Mouse (Mus musculus) embryonic fibroblast, embryonic 13.5 days (primary cell): ENCODE data around the gene Eif4e3. TPM values are rescaled to one million over a fixed set of nuclear protein-coding genes. Genes with fewer than 3 reads are reported as not detected.

Experiments
- H3K27ac ChIP-seq: 2 replicates; pipeline ENCODE4 v1.5.1; 2012; ENCODE audit warnings: low read length, control low read depth, inconsistent platforms; ENCODE audit not compliant: insufficient read depth
- H3K4me1 ChIP-seq: 2 replicates; pipeline ENCODE4 v1.6.1; 2011; ENCODE audit warnings: low read length; ENCODE audit not compliant: control insufficient read depth, insufficient read depth
- H3K4me3 ChIP-seq: 2 replicates; pipeline ENCODE4 v1.5.1; 2011; ENCODE audit warnings: mild to moderate bottlenecking, control low read depth, low read length; ENCODE audit not compliant: insufficient read depth
- CTCF ChIP-seq: IDR thresholded peaks from 2 replicates; pipeline ENCODE4 v1.5.1; 2011; ENCODE audit warnings: mild to moderate bottlenecking, control low read depth, low read length, moderate library complexity, borderline replicate concordance; ENCODE audit not compliant: insufficient read depth
- POLR2A ChIP-seq: IDR thresholded peaks from 2 replicates; pipeline ENCODE4 v1.6.1; 2011; ENCODE audit warnings: low read depth, mild to moderate bottlenecking, control low read depth, low read length, moderate library complexity
- polyA plus RNA-seq: library from polyadenylated mRNA; stranded (reverse); fragments of >200 nt; gene quantifications from 2 replicates; pipeline ENCODE4 v1.2.4, GENCODE M21; 2011; ENCODE audit warnings: low read depth; ENCODE audit not compliant: missing spikeins, insufficient read length

The Eif4e3 gene
- polyA plus RNA-seq, 1 experiment, result 13.5 TPM

DNA sequence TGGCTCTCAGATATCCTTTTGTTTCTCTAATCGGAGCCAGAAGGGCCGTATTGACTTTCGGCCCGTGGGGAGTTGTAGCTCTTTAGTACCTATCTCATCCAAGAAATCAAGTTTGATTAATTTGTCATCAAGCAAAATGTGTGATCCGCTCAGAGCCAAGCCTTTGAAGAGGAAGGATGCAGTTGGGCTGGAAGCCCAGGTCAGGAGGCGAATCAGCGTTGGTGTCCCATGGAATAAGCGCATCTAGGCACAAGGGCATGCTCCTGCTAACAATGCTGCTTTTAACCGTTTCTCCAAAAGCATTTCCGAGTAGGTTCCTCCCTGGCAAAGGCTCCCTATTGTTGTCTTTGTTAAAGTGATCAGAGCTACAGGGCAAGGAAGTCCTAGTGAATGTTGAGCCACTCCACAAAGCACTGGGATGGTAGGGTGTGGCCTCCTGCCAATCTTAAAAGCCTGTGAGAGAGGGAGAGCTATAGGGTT, 51.3 kb downstream of the Eif4e3 start:
- H3K4me1 ChIP-seq, result peaks cover 11% of the 10 kb centered on the region
- no peak overlapping the region for H3K4me3 ChIP-seq
- TF ChIP-seq POLR2A (no peak), CTCF (no peak)
- H3K27ac ChIP-seq, result no peak overlapping the region

DNA sequence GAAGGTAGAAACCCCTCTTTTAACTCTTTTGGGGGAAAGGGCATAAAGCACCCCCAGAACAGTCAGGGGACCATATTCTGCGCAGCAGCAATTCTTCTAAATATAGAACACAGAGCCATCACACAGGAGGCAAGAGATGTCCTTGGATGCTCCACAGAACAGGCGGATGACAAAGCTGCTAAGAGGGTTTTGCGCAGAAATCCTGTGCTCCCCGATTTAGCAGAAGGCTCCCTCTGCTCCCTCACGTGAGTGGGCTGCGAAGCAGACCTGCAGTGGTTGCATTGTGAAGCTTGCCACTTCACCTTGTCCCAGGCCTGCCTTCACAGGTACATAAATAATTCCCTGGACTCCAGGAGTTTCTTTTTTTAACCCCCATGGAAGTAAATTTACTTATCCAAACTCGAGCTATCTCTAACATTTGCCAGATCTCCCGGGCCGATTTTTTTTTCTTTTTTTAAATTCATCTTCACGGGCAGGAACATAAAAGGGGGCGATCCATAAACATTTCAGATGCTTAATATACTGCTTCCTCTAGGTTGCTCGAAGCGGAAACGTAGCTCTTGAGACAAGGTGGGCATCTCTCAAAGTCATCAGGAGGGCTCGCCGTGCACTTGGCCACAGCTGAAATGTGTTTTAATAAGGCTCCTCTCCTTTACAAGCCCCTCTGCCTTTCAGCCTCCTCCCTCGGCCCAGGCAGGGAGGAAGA, 51.9 kb downstream of the Eif4e3 start:
- Histone ChIP-seq H3K27ac (no peak overlapping the region), H3K4me3 (no peak overlapping the region), H3K4me1 (peaks cover 11% of the 10 kb centered on the region)
- no peak for TF ChIP-seq CTCF
- no peak for TF ChIP-seq POLR2A

DNA sequence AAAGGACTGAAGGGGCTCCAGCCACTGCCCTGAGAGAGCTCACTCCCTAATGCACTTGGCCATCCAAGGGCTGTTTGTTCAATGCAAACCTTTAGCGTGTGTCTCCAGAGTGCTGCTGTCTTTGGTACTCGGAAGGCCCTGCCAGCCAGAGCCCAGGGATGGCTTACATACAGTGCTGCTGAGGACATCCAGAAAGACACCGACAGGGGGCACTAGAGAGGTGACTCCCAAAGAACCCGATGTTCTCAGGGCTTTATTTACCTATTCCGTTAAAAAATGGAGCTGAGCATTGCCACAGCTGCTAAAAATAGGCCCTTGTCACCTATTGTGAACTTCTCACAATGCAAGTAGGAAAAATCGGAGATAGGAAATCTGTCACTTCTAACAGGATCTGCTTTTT, 54.7 kb downstream of the Eif4e3 start:
- no peaks in the 10 kb centered on the region for H3K4me1 ChIP-seq
- TF ChIP-seq POLR2A, result no peak
- H3K27ac ChIP-seq, result no peak overlapping the region
- H3K4me3 ChIP-seq, result no peak overlapping the region

DNA sequence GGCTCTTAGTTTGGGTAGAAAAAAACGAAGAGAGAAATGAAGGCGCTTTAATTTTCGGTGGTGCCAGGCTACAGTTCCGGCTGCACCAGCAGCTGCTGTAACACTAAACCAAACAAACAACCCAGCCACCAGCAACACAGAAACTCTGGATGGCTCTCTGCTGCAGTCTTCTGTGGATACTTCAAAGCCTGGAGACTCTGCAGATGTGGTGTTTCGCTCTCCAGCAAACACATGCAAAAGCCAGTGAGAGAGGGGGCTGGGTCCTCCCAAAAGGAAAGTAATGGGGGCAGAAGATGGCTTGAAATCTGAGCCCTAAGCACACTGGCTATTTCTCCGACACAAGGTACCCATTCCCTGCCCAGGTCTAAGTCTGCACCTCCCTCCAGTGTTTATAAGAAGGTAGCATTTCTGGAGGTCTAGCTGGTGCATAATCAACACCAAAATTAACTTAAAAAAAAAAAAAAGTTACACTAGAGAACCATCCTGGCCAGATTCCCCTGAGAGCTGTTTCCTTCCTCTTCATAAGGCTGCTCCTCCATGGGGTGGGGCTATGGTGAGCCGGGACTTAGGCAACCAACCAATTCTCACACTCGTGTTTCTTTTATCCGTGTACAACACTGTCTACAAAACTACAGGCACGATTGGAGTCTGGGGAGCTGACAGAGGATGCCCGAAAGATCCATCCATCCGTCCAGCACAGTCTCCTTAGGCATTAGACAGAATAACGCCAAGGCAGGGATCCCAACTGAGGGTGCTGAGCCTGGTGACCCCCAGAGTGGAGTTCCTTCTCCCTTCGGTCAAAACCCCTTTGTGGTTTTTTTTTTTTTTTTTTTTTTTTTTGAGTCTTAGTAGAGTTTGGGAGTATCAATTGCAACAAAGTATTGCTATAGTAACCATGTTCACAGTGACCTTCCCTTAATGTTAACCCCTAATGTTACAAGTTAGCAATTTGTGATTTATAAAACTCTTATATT, 55.8 kb downstream of the Eif4e3 start:
- TF ChIP-seq POLR2A, result no peak
- TF ChIP-seq CTCF, result no peak
- H3K4me1 ChIP-seq, result no peaks in the 10 kb centered on the region
- H3K27ac ChIP-seq, result no peak overlapping the region
- no peak overlapping the region for H3K4me3 ChIP-seq

DNA sequence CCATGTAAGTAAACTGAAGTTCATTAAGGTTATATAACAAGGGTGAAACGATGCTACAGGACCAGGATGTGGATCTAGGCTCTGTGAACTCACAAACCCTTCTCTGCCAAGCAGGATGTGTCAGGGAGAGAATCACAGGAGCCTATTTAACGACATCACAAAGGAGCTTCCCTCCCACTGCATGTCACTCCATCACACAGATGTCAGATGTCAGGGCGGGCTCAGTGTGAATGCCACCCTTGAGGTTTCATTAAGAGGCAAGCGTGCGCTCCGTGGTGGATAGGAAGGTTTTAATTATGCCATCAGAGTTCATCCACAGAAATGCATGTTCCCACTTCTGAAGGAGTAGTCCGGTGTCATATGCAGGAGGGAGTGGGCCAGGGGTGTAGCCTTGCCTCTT, 60.5 kb downstream of the Eif4e3 start:
- Histone ChIP-seq H3K27ac (no peak overlapping the region), H3K4me1 (no peaks in the 10 kb centered on the region), H3K4me3 (no peak overlapping the region)
- TF ChIP-seq POLR2A (no peak), CTCF (no peak)

DNA sequence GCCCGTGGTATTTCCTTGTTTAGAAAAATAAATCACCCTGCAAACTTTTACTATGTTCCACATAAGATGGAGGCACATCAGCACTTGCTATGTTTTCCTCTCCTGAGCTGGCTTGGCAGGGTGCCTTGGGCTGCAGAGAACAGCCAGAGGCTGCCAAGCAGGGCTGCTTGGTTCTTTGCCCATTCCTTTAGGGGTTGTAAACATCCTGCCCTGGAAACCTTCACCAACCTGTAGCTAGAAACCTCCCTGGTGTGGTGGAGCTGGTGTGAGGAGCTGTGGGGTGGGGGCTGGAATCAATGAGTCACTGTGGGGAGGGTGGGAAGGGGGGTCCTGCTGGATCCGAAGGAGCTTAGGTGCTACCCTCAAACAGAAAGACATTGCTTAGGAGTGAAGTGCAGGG, 61.8 kb downstream of the Eif4e3 start:
- TF ChIP-seq CTCF (no peak), POLR2A (no peak)
- no peak overlapping the region for H3K4me3 ChIP-seq
- no peaks in the 10 kb centered on the region for H3K4me1 ChIP-seq
- no peak overlapping the region for H3K27ac ChIP-seq

DNA sequence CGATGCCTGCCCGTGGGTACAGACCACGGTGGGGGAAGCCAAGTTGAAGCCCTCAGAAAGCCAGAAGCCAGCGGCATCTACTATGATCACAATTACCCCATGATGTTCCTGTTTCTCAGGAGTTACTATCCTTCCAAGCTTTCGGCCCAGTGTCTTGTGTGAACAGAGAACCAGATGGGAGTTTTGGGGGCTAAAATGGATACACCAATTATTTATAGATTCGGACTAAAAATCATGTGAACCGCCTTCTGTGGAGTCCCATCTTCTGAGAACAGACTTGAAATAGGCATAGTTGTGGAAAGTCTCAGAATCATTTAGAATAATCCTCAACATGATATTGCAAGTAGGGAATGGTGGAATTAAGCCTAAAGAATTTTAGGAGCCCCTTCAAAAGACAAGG, 64.1 kb downstream of the Eif4e3 start:
- Histone ChIP-seq H3K4me1 (no peaks in the 10 kb centered on the region), H3K27ac (no peak overlapping the region), H3K4me3 (no peak overlapping the region)
- no peak for TF ChIP-seq POLR2A
- TF ChIP-seq CTCF, result no peak

DNA sequence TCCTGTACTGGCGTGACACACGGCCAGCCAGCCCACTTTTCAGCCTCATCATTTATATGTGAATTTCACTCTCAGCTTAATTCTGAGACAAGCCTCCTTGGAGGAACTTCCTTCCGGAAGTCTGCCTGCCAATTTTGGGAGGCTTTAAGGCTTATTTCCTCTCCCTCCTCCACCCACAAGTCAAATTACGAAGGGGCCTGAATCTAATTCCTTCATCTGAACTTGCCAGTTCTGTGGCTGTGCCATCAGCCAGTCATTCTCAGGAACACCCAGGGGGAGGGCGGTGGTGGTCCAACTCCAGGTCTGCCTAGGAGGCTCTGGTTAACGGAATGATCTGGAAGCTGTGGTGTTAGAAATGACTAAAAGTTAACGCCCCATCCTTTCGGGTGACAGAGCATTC, 65.7 kb downstream of the Eif4e3 start:
- Histone ChIP-seq H3K27ac (no peak overlapping the region), H3K4me1 (no peaks in the 10 kb centered on the region), H3K4me3 (no peak overlapping the region)
- no peak for TF ChIP-seq CTCF
- no peak for TF ChIP-seq POLR2A

DNA sequence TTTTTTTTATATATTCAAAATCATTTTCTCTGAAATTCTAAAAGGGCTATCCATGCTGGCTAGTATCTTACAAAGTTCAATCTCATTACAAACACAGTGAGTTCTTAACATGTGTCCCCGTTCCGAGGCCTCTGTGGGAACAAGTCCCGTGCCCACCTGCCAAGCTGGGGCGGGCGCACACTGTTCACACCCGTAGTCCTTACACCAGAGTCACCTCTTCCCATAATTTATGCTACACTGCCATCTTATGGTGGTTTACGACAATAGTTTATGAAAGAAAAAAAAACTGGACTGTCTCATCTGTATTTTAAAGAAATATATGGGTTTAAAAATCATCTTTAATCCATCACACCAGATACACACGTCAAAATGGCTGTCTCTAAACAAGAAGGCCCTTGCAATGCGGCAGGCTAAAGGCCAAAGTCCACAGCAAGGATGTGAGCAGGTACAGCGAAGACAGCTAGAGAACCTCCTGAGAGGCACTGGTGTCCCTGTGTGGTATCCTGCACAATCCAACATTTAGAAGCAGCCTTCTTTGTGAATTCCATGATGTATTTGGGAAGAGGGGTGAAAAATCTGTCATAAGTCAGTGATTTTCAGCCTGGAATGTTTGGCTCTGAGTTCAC, 66.3 kb downstream of the Eif4e3 start:
- no peak overlapping the region for H3K4me3 ChIP-seq
- no peak overlapping the region for H3K27ac ChIP-seq
- TF ChIP-seq CTCF, result 0 out of 2 replicates have a peak, but pooled peaks have one; percentile 29
- TF ChIP-seq POLR2A, result no peak
- H3K4me1 ChIP-seq, result no peaks in the 10 kb centered on the region

DNA sequence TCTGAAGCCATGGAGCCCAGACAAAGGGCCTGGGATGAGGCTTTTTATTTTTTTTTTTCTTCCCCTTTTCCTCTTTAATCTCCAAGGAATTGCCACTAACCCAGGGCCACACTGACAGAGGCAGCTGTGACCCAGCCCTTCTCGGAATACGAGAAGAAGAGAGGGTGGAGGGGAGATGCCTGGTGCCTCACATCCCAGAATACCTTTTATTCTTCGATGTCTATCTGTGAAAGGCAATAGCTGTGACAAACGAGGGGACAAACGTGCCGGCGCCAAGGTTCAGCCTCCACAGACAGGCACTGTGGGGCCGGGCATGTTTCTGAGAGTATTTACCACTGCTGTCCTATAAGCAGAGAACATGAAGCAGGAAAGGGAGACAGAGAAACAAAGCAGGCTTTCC, 66.9 kb downstream of the Eif4e3 start:
- no peak overlapping the region for H3K27ac ChIP-seq
- TF ChIP-seq CTCF, result no peak
- TF ChIP-seq POLR2A, result no peak
- H3K4me3 ChIP-seq, result no peak overlapping the region
- H3K4me1 ChIP-seq, result no peaks in the 10 kb centered on the region
